Mouse (Mus musculus): Measurements from ENCODE around the gene Afp.

DNA sequence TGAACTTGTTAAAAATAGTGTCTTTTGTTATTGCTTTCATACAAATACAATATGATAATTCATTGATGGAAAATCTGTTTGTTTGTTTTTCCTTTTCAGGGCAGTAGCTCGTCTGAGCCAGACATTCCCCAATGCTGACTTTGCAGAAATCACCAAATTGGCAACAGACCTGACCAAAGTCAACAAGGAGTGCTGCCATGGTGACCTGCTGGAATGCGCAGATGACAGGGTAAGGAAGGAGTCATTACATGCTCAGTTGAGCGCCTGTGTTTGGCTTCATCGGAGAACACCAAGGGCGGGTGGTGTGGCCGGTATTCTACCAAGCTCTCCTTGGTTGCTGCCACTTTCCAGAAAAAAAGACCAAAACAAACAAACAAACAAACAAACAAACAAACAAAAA, 23.3 kb upstream of the Afp start:
- TF ChIP-seq CTCF (IDR thresholded peaks at IDR 0.05; ENCODE audit: low read depth, low read length), result no peak
- no peak for TF ChIP-seq POLR2A (IDR thresholded peaks at IDR 0.05; ENCODE audit: insufficient read depth, low read length)
- no peak for TF ChIP-seq EP300 (IDR thresholded peaks at IDR 0.05; ENCODE audit: insufficient read depth, low read depth, low read length)
